Mouse (Mus musculus) adrenal gland, adult 18-20 months (tissue): ENCODE measurements around the gene Cldn4. TPM values are rescaled to one million over a fixed set of nuclear protein-coding genes. Genes with fewer than 3 reads are reported as not detected.

Experiments used
- DNase-seq, 2 experiments: peaks; one replicate each; pipeline ENCODE4 v3.0.0; 2021 to 2022; ENCODE audit warnings: low spot score in 2 of 2
- long read RNA-seq, 2 experiments: library from polyadenylated mRNA; stranded (forward); transcript quantifications; one replicate each; pipeline ENCODE4 v2.0.0; 2021
- total RNA-seq, 2 experiments: library from RNA; stranded (reverse); gene quantifications; 1 replicate in 1 of 2; 2 replicates in 1 of 2; pipeline ENCODE4 v1.2.3; 2021

Gene Cldn4
- total RNA-seq = not detected
- long read RNA-seq, experiment 1 = 0 reads
- long read RNA-seq, experiment 2 = 0 reads

DNA sequence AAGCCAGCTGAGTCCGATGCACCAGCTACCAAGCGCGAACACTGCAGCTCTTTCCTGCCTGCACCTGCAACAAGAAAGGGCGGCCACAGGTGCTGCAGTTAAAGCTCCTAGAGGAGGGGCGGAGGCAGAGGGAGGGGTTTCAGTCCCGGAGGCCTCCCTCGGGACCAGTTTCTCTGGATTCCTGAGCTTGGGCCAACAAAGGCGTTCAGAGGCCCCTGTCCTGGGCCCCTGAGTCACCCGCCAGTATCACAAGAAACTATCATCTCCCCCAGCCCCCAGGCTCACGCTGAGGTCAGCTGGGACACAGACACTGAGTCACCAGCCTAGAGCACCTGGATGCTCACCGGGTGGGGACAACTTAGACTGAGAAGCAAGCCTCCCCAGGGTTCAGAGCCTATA is at the start of gene Cldn4:
Cldn4 (minus strand) TSS at position 78 of the 399 bp plus-strand sequence.
- DNase-seq = no peak

- no peak for DNase-seq
These were observed 45.8 kb upstream of the Cldn4 start for GRCm38 (mm10) chr5:134992566-134992965.

- DNase-seq = no peak
These were observed 43.0 kb upstream of the Cldn4 start for GRCm38 (mm10) chr5:134989741-134990140.

GRCm38 (mm10) chr5:134989166-134989565 is 42.4 kb upstream of the Cldn4 start:
- DNase-seq = no peak

DNA sequence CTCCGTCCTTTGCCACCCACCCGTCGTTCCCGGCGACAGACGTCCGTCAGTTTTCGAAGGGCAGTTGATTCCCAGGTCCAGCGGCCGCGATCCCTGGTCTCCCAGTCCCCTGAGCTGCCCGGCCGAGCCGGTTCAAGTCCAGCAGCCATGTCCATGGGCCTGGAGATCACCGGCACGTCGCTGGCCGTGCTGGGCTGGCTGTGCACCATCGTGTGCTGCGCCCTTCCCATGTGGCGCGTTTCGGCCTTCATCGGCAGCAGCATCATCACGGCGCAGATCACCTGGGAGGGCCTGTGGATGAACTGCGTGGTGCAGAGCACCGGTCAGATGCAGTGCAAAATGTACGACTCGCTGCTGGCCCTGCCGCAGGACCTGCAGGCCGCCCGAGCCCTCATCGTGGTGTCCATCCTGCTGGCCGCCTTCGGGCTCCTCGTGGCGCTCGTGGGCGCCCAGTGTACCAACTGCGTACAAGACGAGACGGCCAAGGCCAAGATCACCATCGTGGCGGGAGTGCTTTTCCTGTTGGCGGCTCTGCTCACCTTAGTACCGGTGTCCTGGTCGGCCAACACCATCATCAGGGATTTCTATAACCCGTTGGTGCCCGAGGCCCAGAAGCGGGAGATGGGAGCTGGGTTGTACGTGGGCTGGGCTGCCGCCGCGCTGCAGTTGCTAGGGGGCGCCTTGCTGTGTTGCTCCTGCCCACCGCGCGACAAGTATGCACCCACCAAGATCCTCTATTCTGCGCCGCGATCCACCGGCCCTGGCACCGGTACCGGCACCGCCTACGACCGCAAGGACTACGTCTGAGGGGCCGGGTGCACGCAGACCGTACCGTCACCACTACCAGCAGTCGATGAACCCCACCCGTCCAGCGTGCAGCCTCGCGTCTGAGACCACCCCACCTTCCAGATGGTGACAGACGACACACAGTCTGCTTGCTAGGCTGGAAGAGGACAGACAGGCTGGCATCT is 39.8 kb upstream of the Cldn4 start:
- DNase-seq = no peak

DNA sequence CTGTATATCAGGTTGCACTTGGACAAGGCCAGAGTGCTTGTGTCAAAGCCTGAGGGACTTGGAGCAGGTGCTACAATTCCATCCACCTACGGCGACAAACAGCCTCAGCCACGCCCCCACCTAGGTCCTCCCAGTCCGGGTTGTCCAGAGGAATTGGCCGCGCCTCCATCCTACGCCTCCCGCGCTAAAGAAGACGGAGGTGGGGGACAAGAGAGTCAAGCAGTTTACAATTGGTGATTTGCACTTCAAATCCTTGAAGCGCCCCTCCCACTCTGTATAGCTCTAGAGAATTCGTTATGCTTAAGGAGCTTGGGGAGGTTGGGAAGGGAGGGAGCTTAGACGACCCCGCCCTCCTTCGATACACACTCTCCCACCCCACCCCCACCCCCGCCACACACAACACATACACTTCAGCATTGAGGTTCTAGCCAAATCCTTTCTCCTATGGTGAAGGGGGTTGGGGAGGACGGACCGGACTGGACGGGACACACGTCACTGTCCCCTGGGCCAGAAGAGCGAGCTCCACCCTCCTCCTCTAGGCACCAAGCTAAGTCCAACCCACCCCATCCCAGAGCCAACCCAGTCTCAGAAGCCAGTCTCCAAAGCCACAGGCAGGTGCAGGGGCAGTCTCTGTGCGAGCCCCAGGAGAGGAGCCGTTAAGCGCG is 39.0 kb upstream of the Cldn4 start, which contains the start of gene Cldn3:
Cldn3 (plus strand) TSS at position 582 of the 665 bp plus-strand sequence.
- DNase-seq = no peak

GRCm38 (mm10) chr5:134983771-134984170 is 37.0 kb upstream of the Cldn4 start:
- no peak for DNase-seq

GRCm38 (mm10) chr5:134983111-134983510 is 36.4 kb upstream of the Cldn4 start:
- no peak for DNase-seq

GRCm38 (mm10) chr5:134981149-134981548 is 34.4 kb upstream of the Cldn4 start:
- DNase-seq = no peak

- no peak for DNase-seq
These were observed 31.1 kb upstream of the Cldn4 start for GRCm38 (mm10) chr5:134977837-134978236.

GRCm38 (mm10) chr5:134976577-134977250 is 30.0 kb upstream of the Cldn4 start:
- DNase-seq = no peak

DNA sequence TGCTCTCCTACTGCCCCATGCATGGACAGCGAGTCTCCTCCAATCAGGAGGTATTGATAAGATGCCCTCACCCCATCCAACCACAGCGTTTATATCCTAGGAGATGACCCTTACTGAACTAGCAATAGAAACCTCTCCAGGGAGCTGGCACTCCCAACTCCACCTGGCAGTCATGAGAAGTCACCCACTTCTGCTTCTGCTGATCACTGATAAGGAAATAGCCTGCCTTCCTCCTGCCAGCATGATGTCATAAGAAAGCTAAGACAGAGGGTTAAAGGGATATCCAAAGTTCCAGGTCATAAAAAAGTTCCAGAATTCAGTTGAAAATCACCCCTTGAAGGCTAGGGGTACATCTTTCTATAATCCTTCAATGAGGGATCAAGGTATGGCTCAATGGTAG is 29.4 kb upstream of the Cldn4 start:
- no peak for DNase-seq

- no peak for DNase-seq
These were observed 28.2 kb upstream of the Cldn4 start for GRCm38 (mm10) chr5:134974921-134975320.

- no peak for DNase-seq
These were observed 27.6 kb upstream of the Cldn4 start for GRCm38 (mm10) chr5:134974294-134974693.

GRCm38 (mm10) chr5:134973526-134973925 is 26.8 kb upstream of the Cldn4 start:
- DNase-seq = no peak

DNA sequence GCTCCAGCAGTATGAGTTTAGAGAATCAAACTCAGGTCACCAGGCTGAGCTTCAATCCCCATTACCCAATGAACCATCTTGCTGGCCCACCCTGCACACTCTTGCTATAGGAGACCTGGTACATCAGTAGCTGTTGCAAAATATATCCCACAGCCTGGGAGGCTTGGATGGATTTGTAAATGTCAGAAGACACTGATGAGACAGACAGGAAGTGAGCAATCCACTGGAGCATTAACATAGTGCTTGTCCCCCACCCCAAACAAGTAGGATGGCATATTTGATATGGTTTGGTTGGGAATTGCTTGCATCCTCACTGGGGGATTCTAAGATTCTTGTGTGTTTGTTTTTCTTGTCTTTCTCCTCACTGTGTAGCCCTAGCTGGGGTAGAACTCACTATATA is 26.3 kb upstream of the Cldn4 start:
- DNase-seq = no peak

GRCm38 (mm10) chr5:134970671-134971070 is 23.9 kb upstream of the Cldn4 start:
- no peak for DNase-seq

DNA sequence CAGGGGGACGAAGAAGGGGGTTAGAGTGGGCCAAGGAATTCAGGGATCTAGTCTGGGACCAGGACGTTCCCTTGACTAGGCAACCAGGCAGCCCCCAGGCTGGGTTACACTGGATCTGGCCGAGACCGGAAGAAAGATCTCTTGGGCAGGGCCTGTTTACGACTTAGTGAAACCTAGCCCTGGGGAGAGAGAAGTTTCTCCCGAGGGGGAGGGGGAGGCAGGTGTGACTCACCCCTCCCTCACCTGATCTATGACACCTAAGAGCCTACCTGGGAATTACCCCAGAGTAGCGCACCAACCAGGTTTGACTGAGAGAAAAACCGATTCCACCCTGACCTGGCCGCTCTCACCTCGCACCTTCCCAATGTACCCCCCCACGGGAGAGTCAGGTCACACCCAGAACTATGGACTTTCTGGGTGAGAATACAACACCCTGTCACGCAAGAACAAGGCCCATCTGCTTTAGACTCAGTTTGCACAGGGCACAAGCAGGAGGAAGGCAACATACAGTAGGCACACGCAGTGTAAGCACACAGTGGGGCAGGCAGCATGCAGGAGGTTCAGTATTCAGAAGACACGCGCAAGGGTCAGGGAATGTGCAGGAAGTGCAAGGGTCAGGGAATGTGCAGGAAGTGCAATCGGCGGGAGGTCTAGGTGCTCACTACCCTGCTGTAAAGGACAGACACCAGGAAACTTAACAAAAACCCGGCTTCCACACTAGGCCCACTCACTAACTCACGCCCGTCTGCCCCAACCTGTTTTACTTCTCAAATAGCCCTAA is 20.6 kb upstream of the Cldn4 start:
- DNase-seq = no peak

GRCm38 (mm10) chr5:134965852-134966821 is 19.4 kb upstream of the Cldn4 start:
- DNase-seq = peak; percentile 29 to 37

DNA sequence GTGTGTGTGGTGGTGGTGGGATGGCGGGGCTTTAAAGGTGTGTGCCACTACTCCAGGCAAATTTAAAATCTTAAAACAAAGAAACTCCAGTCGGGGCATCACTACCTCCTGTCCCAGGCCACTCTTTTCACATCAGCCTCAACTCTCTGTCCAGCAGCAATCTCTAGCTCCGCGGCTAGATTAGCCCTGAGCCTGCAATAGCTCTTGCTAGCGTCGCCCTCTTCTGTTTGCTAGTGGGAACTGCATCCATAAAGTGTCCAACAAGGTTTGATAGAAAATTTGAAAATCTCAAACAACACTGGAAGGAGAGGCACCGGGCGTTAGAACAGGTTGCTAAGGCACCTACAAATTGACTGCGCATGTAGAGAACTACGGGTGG is 18.7 kb upstream of the Cldn4 start:
- peak; percentile 56 to 63 for DNase-seq
